Mouse (Mus musculus) kidney, embryonic 16.5 days (tissue): Measurements from ENCODE around the gene Akt2. TPM values are rescaled to one million over a fixed set of nuclear protein-coding genes. Genes with fewer than 3 reads are reported as not detected.

Experiments used
- ATAC-seq: fragments of 200-750 bp; cut with Nextera tagmentation; 2 replicates; pipeline ENCODE4 v1.8.0; 2017; ENCODE audit warnings: moderate TSS enrichment; ENCODE audit not compliant: low FRiP score, low TSS enrichment
- H3K27ac ChIP-seq: fragments of 300-500 bp; sonication (generic); 2 replicates; pipeline ENCODE4 v1.5.1; 2014; ENCODE audit warnings: low read length
- H3K27me3 ChIP-seq: fragments of 300-500 bp; sonication (generic); 2 replicates; pipeline ENCODE4 v1.6.1; 2014; ENCODE audit warnings: low read length, control low read depth, mixed read lengths; ENCODE audit not compliant: insufficient read depth
- H3K36me3 ChIP-seq: fragments of 300-500 bp; sonication (generic); 2 replicates; pipeline ENCODE4 v1.6.1; 2014; ENCODE audit warnings: low read length, control low read depth, mixed read lengths; ENCODE audit not compliant: insufficient read depth
- H3K4me1 ChIP-seq: fragments of 300-500 bp; sonication (generic); 2 replicates; pipeline ENCODE4 v1.6.1; 2014; ENCODE audit warnings: low read length, control low read depth, mixed read lengths; ENCODE audit not compliant: insufficient read depth
- H3K4me2 ChIP-seq: fragments of 300-500 bp; sonication (generic); replicated peaks from 2 replicates; pipeline ENCODE4 v1.6.1; 2014; ENCODE audit warnings: low read depth, low read length
- H3K4me3 ChIP-seq: fragments of 300-500 bp; sonication (generic); 2 replicates; pipeline ENCODE4 v1.5.1; 2014; ENCODE audit warnings: mild to moderate bottlenecking, low read length
- H3K9ac ChIP-seq: fragments of 300-500 bp; sonication (generic); replicated peaks from 2 replicates; pipeline ENCODE4 v1.6.1; 2014; ENCODE audit warnings: low read length
- H3K9me3 ChIP-seq: fragments of 300-500 bp; sonication (generic); 2 replicates; pipeline ENCODE4 v1.6.1; 2016; ENCODE audit warnings: low read length, control low read depth
- WGBS: fragments of 180-500 bp; shearing (Covaris S2); extraction: QIAGEN DNeasy Blood & Tissue Kit; methylation state at CpG from one replicate; pipeline ENCODE4 v1.1.7; 2014; 5-methylcytosine and 5-hydroxymethylcytosine counted together
- polyA plus RNA-seq: library from polyadenylated mRNA; unstranded; fragments of >200 nt; fragmentation: Nextera tagmentation; extraction: Ambion mirVana; gene quantifications from 2 replicates; pipeline ENCODE4 v1.2.1, GENCODE M21; 2015

The Akt2 gene
- polyA plus RNA-seq, 1 experiment from 2014 or later, result 110 TPM

DNA sequence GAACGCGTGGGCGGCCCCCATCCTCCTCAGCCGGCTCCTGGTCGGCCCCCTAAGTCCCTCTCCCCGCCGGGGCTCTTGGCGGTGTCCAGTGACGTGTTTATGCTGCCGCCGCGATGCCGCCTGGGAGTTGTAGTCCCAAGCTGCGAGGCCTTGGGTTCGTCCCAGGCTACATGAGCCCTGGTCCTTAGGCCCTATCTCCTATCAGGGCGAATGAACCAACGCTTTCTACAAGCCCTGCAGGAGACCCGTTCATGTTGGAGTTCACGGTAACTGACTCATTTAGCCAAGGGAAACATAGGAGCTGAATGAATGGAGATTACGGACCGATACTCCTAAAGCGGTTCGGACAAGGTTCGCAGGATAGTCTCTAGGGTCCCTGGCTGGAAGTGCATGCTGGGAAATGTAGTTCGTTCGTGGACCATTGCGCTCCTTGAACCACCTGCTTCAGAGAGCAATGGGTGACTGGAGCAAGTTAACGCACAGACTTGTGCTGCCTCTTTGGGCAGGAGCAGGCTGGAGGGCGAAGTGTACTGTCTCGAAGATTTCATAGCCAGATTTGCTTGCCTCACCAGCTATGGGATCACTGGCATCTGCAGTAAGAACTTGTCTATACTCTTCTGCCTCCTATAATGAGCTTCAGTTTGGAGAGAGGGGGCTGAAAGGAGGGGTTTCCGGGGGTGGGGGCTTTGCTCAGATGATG lies 83.3 kb downstream of the Akt2 start, which contains the start of gene Map3k10:
Gene Map3k10 (minus strand): TSS at position 77 of the 700 bp plus-strand sequence.
- H3K27ac ChIP-seq, result peak within 1 kb of the TSS; percentile 95
- no peaks in the 10 kb centered on the region for H3K27me3 ChIP-seq
- peak; percentile 98 for ATAC-seq
- peak within 1 kb of the TSS; percentile 100 for H3K4me2 ChIP-seq
- WGBS, result under 1% methylated on average over 25 of the region's 31 CpGs
- peaks cover 14% of the 10 kb centered on the region for H3K4me1 ChIP-seq
- H3K9me3 ChIP-seq, result no peaks in the 10 kb centered on the region
- peaks cover 5% of the 10 kb centered on the region for H3K36me3 ChIP-seq
- peak within 1 kb of the TSS; percentile 93 for H3K9ac ChIP-seq
- peak within 1 kb of the TSS; percentile 88 for H3K4me3 ChIP-seq

GRCm38 (mm10) chr7:27675222-27675612 lies 83.9 kb downstream of the Akt2 start:
- ATAC-seq, result no peak
- H3K27me3 ChIP-seq, result no peaks in the 10 kb centered on the region
- H3K4me2 ChIP-seq, result peak overlapping the region; percentile 100
- H3K36me3 ChIP-seq, result peaks cover 2% of the 10 kb centered on the region
- no peaks in the 10 kb centered on the region for H3K9me3 ChIP-seq
- no peak overlapping the region for H3K27ac ChIP-seq
- peak overlapping the region; percentile 88 for H3K4me3 ChIP-seq
- H3K9ac ChIP-seq, result peak overlapping the region; percentile 93
- H3K4me1 ChIP-seq, result peaks cover 14% of the 10 kb centered on the region
- WGBS, result 39% methylated on average over 14 of the region's 14 CpGs

GRCm38 (mm10) chr7:27683218-27683617 lies 91.9 kb downstream of the Akt2 start:
- Histone ChIP-seq H3K27me3 (no peaks in the 10 kb centered on the region), H3K4me2 (no peak overlapping the region), H3K4me1 (0 out of 2 replicates have a peak, but pooled peaks cover 1% of the 10 kb centered on the region), H3K4me3 (no peak overlapping the region), H3K36me3 (no peaks in the 10 kb centered on the region), H3K9ac (no peak overlapping the region), H3K9me3 (no peaks in the 10 kb centered on the region), H3K27ac (no peak overlapping the region)
- no peak for ATAC-seq
- WGBS, result 47% methylated on average over 2 of the region's 2 CpGs

GRCm38 (mm10) chr7:27685220-27685619 lies 93.9 kb downstream of the Akt2 start:
- H3K4me2 ChIP-seq, result peak overlapping the region; percentile 2; the same call in 1 of the 2 replicates

DNA sequence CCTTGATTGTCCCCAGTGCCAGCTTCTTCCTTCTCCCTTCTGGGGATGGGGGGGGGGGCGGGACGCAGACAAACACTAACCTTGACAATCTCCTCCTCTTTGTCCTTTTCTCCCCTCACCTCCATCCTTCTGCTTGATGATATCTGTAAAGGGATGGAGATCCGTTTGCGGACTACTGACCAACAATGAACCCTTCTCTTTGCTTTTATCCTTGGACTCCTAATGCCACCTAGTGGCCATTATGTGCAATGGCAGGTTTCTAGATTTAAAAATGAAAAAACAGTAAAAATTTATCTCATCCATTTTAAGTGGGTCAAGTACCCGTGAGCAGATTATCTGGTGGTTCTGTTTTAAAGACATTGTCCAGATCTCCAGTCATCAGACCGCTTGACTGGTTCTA lies 94.3 kb downstream of the Akt2 start:
- WGBS, result under 1% methylated on average over 6 of the region's 6 CpGs
- Histone ChIP-seq H3K9me3 (no peaks in the 10 kb centered on the region), H3K4me2 (0 out of 2 replicates have a peak overlapping the region, but pooled peaks have one; percentile 2)

More at GRCm38 (mm10) chr7:27685220-27685619, 93.9 kb downstream of the Akt2 start:
- no peak for ATAC-seq
- Histone ChIP-seq H3K36me3 (no peaks in the 10 kb centered on the region), H3K9me3 (no peaks in the 10 kb centered on the region), H3K27ac (no peak overlapping the region), H3K4me3 (no peak overlapping the region), H3K9ac (0 out of 2 replicates have a peak overlapping the region, but pooled peaks have one; percentile 11), H3K4me1 (peaks cover 10% of the 10 kb centered on the region; the same call in 1 of the 2 replicates), H3K27me3 (no peaks in the 10 kb centered on the region)
- WGBS, result 30% methylated on average over 5 of the region's 5 CpGs

DNA sequence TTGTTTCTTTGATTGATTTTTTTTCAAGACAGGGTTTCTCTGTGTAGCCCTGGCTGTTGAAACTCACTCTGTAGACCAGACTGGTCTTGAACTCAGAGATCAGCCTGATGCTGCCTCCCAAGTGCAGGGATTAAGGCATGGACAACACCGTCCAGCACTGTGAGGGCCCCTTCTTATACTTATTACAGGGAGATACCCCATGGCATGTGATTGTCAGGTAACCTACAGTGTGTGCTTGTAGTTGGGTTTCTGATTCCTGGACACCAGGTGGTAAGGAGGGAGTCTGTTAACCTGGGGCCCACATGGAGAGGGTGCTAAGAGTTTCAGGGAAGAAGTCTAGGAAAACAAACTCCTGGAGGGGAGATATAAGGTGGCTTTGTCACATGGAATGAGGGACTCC lies 95.7 kb downstream of the Akt2 start:
- no peak overlapping the region for H3K4me3 ChIP-seq
- H3K9ac ChIP-seq, result no peak overlapping the region
- H3K27me3 ChIP-seq, result no peaks in the 10 kb centered on the region
- H3K9me3 ChIP-seq, result no peaks in the 10 kb centered on the region
- WGBS, result 74% methylated on average over 1 of the region's 1 CpGs
- H3K27ac ChIP-seq, result no peak overlapping the region
- peaks cover 10% of the 10 kb centered on the region; the same call in 1 of the 2 replicates for H3K4me1 ChIP-seq
- no peaks in the 10 kb centered on the region for H3K36me3 ChIP-seq
- H3K4me2 ChIP-seq, result no peak overlapping the region
- ATAC-seq, result no peak

More for the DNA sequence above, 94.3 kb downstream of the Akt2 start:
- H3K9ac ChIP-seq, result no peak overlapping the region
- peaks cover 10% of the 10 kb centered on the region; the same call in 1 of the 2 replicates for H3K4me1 ChIP-seq
- H3K27me3 ChIP-seq, result no peaks in the 10 kb centered on the region
- no peak overlapping the region for H3K4me3 ChIP-seq
- no peak for ATAC-seq
- H3K36me3 ChIP-seq, result no peaks in the 10 kb centered on the region
- H3K27ac ChIP-seq, result no peak overlapping the region

GRCm38 (mm10) chr7:27687836-27688235 lies 96.5 kb downstream of the Akt2 start:
- 59% methylated on average over 3 of the region's 3 CpGs for WGBS
- peak overlapping the region; percentile 60; the same call in 1 of the 2 replicates for H3K4me2 ChIP-seq
- H3K36me3 ChIP-seq, result no peaks in the 10 kb centered on the region
- H3K27me3 ChIP-seq, result no peaks in the 10 kb centered on the region
- peaks cover 10% of the 10 kb centered on the region; the same call in 1 of the 2 replicates for H3K4me1 ChIP-seq
- no peaks in the 10 kb centered on the region for H3K9me3 ChIP-seq
- ATAC-seq, result no peak
- H3K9ac ChIP-seq, result no peak overlapping the region
- no peak overlapping the region for H3K4me3 ChIP-seq
- no peak overlapping the region for H3K27ac ChIP-seq

DNA sequence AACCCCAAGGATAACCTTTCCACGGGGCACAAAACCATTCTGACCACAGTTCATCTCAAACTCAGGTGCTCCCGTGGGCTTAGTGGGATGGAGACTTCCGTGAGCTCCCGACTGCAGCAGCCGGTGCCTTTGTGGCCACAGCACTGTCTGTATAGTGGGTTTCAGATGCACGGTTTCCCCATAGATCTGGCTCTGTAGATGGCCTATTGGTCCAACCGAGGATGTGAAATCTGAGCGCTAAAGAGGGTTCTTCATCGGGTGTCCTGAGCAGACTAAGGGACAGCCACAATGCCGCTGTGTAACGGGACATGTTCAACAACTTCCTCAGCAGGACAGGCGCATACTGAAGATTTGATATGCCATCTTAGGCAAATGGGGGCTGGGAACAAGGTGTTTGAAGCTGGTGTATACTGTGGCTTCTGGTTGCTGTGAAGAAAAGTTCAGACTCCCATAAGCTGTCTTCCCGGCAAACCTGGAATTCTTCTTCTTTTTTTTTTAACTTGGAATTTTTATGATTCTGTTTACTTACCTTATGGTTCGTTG lies 97.0 kb downstream of the Akt2 start:
- 36% methylated on average over 14 of the region's 14 CpGs for WGBS
- H3K4me3 ChIP-seq, result peak overlapping the region; percentile 49
- no peak for ATAC-seq

GRCm38 (mm10) chr7:27688815-27689612 lies 97.7 kb downstream of the Akt2 start, which contains the start of gene Zfp607b:
Gene Zfp607b, plus strand, starts transcription at chr7:27689340.
- Histone ChIP-seq H3K27me3 (no peaks in the 10 kb centered on the region), H3K36me3 (no peaks in the 10 kb centered on the region), H3K4me1 (peaks cover 10% of the 10 kb centered on the region; the same call in 1 of the 2 replicates), H3K9ac (peak within 1 kb of the TSS; percentile 65), H3K9me3 (no peaks in the 10 kb centered on the region), H3K4me2 (peak within 1 kb of the TSS; percentile 60), H3K4me3 (peak within 1 kb of the TSS; percentile 49), H3K27ac (peak within 1 kb of the TSS; percentile 43)
- peak; percentile 99 for ATAC-seq
- under 1% methylated on average over 19 of the region's 19 CpGs for WGBS

More for the DNA sequence above, 97.0 kb downstream of the Akt2 start:
- H3K9ac ChIP-seq, result peak overlapping the region; percentile 65
- peaks cover 10% of the 10 kb centered on the region; the same call in 1 of the 2 replicates for H3K4me1 ChIP-seq
- H3K27me3 ChIP-seq, result no peaks in the 10 kb centered on the region
- H3K36me3 ChIP-seq, result no peaks in the 10 kb centered on the region
- H3K27ac ChIP-seq, result peak overlapping the region; percentile 43
- H3K9me3 ChIP-seq, result no peaks in the 10 kb centered on the region
- peak overlapping the region; percentile 60 for H3K4me2 ChIP-seq
